Mouse (Mus musculus) embryonic stem cell, embryonic (primary cell): Measurements from ENCODE around the gene Lrrc27.

Experiments used
- CTCF ChIA-PET, 4 experiments: fragments of 300-600 bp in 2 of 4; fragments of 350-600 bp in 2 of 4; sonication (Branson Sonifier 250); formaldehyde crosslinking; loops; one replicate each; lab custom pipeline; 2022; ENCODE audit warnings: inconsistent platforms in 2 of 4; lab: Charles Lee
- POLR2A ChIA-PET, 4 experiments: fragments of 300-600 bp in 2 of 4; fragments of 350-600 bp in 2 of 4; sonication (Branson Sonifier 250); formaldehyde crosslinking; loops; one replicate each; lab custom pipeline; 2022; ENCODE audit warnings: antibody characterized with exemption in 4 of 4, inconsistent platforms in 1 of 4; lab: Charles Lee

The Lrrc27 gene

GRCm38 (mm10) chr7:139222341-139222740 lies 9.6 kb downstream of the Lrrc27 start:
- POLR2A ChIA-PET: interaction anchor here in 3 of 4 experiments (0.8 to 3.5 kb wide), 10 partner anchors 9 to 141 kb away, joined by 3 to 11 read pairs (median 3); partner anchors contain the start of genes Lrrc27 (in 2 of the 3) and Stk32c (in 2 of the 3)
- CTCF ChIA-PET: interaction anchor here in 3 of 4 experiments (0.7 to 2.0 kb wide), 5 partner anchors 9 to 193 kb away, joined by 3 to 6 read pairs (median 5); partner anchors contain the start of genes Lrrc27 (in 1 of the 3) and Stk32c (in 1 of the 3)

GRCm38 (mm10) chr7:139224070-139224469 lies 11.3 kb downstream of the Lrrc27 start:
- POLR2A ChIA-PET: interaction anchor here in 2 of 4 experiments (0.6 to 3.0 kb wide), 5 partner anchors 9 to 165 kb away, joined by 3 to 10 read pairs (median 4); partner anchors contain the start of gene Inpp5a (in 1 of the 2)
- CTCF ChIA-PET: interaction anchor here in 3 of 4 experiments (0.8 to 1.2 kb wide), 3 partner anchors 10 to 75 kb away, joined by 3 to 7 read pairs (median 3); no protein-coding TSS in a partner anchor

GRCm38 (mm10) chr7:139224725-139225124 lies 11.9 kb downstream of the Lrrc27 start:
- POLR2A ChIA-PET: interaction anchor here in 2 of 4 experiments (0.6 to 3.0 kb wide), 6 partner anchors 10 to 164 kb away, joined by 3 to 10 read pairs (median 4); partner anchors contain the start of gene Inpp5a (in 1 of the 2)
- CTCF ChIA-PET: interaction anchor here in 2 of 4 experiments (0.8 to 1.7 kb wide), 5 partner anchors 9 to 259 kb away, joined by 3 to 7 read pairs (median 3); no protein-coding TSS in a partner anchor

GRCm38 (mm10) chr7:139226416-139226815 lies 13.6 kb downstream of the Lrrc27 start:
- CTCF ChIA-PET: interaction anchor here in 3 of 4 experiments (0.5 to 1.7 kb wide), 5 partner anchors 26 to 428 kb away, joined by 3 to 6 read pairs (median 3); no protein-coding TSS in a partner anchor
- POLR2A ChIA-PET: interaction anchor here in 2 of 4 experiments (1.0 to 5.4 kb wide), 3 partner anchors 8 to 25 kb away, joined by 3 to 25 read pairs (median 10); partner anchors contain the start of genes Lrrc27 (in 1 of the 2) and Stk32c (in 1 of the 2)

- ChIA-PET POLR2A (interaction anchor here in 2 of 4 experiments (0.9 to 5.4 kb wide), 7 partner anchors 9 to 16 kb away, joined by 3 to 25 read pairs (median 5); partner anchors contain the start of genes Lrrc27 (in 2 of the 2) and Stk32c (in 2 of the 2)), CTCF (interaction anchor here in 3 of 4 experiments (0.5 to 1.5 kb wide), 6 partner anchors 16 to 1685 kb away, joined by 3 to 5 read pairs (median 3); partner anchors contain the start of genes Lrrc27 (in 1 of the 3) and Stk32c (in 1 of the 3))
Measured at GRCm38 (mm10) chr7:139228447-139229171, 15.8 kb downstream of the Lrrc27 start.

GRCm38 (mm10) chr7:139229837-139230236 lies 17.0 kb downstream of the Lrrc27 start:
- POLR2A ChIA-PET: interaction anchor here in 3 of 4 experiments (0.6 to 5.4 kb wide), 10 partner anchors 9 to 133 kb away, joined by 3 to 25 read pairs (median 4); partner anchors contain the start of genes Lrrc27 (in 1 of the 3) and Stk32c (in 1 of the 3)
- CTCF ChIA-PET: interaction anchor here in 2 of 4 experiments (0.9 to 2.0 kb wide), 9 partner anchors 21 to 740 kb away, joined by 3 to 6 read pairs (median 4); no protein-coding TSS in a partner anchor

- ChIA-PET POLR2A (interaction anchor here in 3 of 4 experiments (0.6 to 5.4 kb wide), 8 partner anchors 9 to 133 kb away, joined by 3 to 25 read pairs (median 4); partner anchors contain the start of genes Lrrc27 (in 1 of the 3) and Stk32c (in 1 of the 3)), CTCF (interaction anchor here in 2 of 4 experiments (0.9 to 2.0 kb wide), 8 partner anchors 22 to 739 kb away, joined by 3 to 6 read pairs (median 4); no protein-coding TSS in a partner anchor)
Measured at GRCm38 (mm10) chr7:139230241-139230640, 17.5 kb downstream of the Lrrc27 start.

GRCm38 (mm10) chr7:139233714-139234113 lies 20.9 kb downstream of the Lrrc27 start:
- ChIA-PET CTCF (interaction anchor here (0.5 to 4.2 kb wide), 58 partner anchors 9 to 1592 kb away, joined by 3 to 55 read pairs (median 4); partner anchors contain the start of genes Lrrc27 (in 3 of the 4), Stk32c (in 3 of the 4), Dpysl4 (in 1 of the 4) and Pwwp2b (in 1 of the 4)), POLR2A (interaction anchor here (0.6 to 6.1 kb wide), 20 partner anchors 8 to 648 kb away, joined by 3 to 53 read pairs (median 4); partner anchors contain the start of genes Lrrc27 (in 2 of the 4), Pwwp2b (in 2 of the 4), Stk32c (in 2 of the 4) and Dpysl4 (in 1 of the 4))

- CTCF ChIA-PET: interaction anchor here (0.5 to 4.2 kb wide), 48 partner anchors 8 to 574 kb away, joined by 3 to 55 read pairs (median 5); partner anchors contain the start of genes Lrrc27 (in 4 of the 4), Stk32c (in 4 of the 4), Dpysl4 (in 1 of the 4) and Pwwp2b (in 1 of the 4)
Measured at GRCm38 (mm10) chr7:139234426-139235188, 21.8 kb downstream of the Lrrc27 start.

GRCm38 (mm10) chr7:139235651-139236358 lies 23.0 kb downstream of the Lrrc27 start:
- CTCF ChIA-PET: interaction anchor here in 3 of 4 experiments (0.6 to 4.2 kb wide), 12 partner anchors 11 to 317 kb away, joined by 3 to 55 read pairs (median 4); partner anchors contain the start of genes Lrrc27 (in 1 of the 3) and Stk32c (in 1 of the 3)
- POLR2A ChIA-PET: interaction anchor here in 3 of 4 experiments (0.7 to 6.1 kb wide), 12 partner anchors 10 to 63 kb away, joined by 3 to 53 read pairs (median 4); partner anchors contain the start of genes Lrrc27 (in 2 of the 3), Pwwp2b (in 2 of the 3) and Stk32c (in 2 of the 3)

More at GRCm38 (mm10) chr7:139234426-139235188, 21.8 kb downstream of the Lrrc27 start:
- POLR2A ChIA-PET: interaction anchor here (0.6 to 6.1 kb wide), 24 partner anchors 9 to 708 kb away, joined by 3 to 53 read pairs (median 4); partner anchors contain the start of genes Lrrc27 (in 2 of the 4), Pwwp2b (in 2 of the 4) and Stk32c (in 2 of the 4)

- POLR2A ChIA-PET: interaction anchor here in 2 of 4 experiments (0.6 to 1.8 kb wide), 4 partner anchors 8 to 27 kb away, joined by 3 to 5 read pairs (median 4); partner anchors contain the start of gene Lrrc27 (in 1 of the 2)
- CTCF ChIA-PET: interaction anchor here in 2 of 4 experiments (1.2 kb wide), 2 partner anchors 60 to 171 kb away, joined by 3 to 4 read pairs; no protein-coding TSS in a partner anchor
Measured at GRCm38 (mm10) chr7:139239432-139239831, 26.6 kb downstream of the Lrrc27 start.

GRCm38 (mm10) chr7:139246086-139246485 lies 33.3 kb downstream of the Lrrc27 start:
- POLR2A ChIA-PET: interaction anchor here in 2 of 4 experiments (0.8 to 7.5 kb wide), 8 partner anchors 11 to 35 kb away, joined by 3 to 53 read pairs (median 4); no protein-coding TSS in a partner anchor
- CTCF ChIA-PET: interaction anchor here in 3 of 4 experiments (0.7 to 5.2 kb wide), 4 partner anchors 11 to 57 kb away, joined by 3 to 27 read pairs (median 6); no protein-coding TSS in a partner anchor

- CTCF ChIA-PET: interaction anchor here in 3 of 4 experiments (0.6 to 5.2 kb wide), 4 partner anchors 12 to 704 kb away, joined by 3 to 27 read pairs (median 5); no protein-coding TSS in a partner anchor
- POLR2A ChIA-PET: interaction anchor here in 3 of 4 experiments (0.6 to 7.5 kb wide), 13 partner anchors 8 to 141 kb away, joined by 3 to 53 read pairs (median 4); partner anchors contain the start of genes Stk32c (in 2 of the 3), Inpp5a (in 1 of the 3) and Lrrc27 (in 1 of the 3)
Measured at GRCm38 (mm10) chr7:139246931-139247880, 34.4 kb downstream of the Lrrc27 start.
